Mouse (Mus musculus): Measurements from ENCODE around the gene Hs3st4. TPM values are rescaled to one million over a fixed set of nuclear protein-coding genes. Genes with fewer than 3 reads are reported as not detected.

Gene Hs3st4
- total and polyA plus RNA-seq, 3 experiments, result not detected

DNA sequence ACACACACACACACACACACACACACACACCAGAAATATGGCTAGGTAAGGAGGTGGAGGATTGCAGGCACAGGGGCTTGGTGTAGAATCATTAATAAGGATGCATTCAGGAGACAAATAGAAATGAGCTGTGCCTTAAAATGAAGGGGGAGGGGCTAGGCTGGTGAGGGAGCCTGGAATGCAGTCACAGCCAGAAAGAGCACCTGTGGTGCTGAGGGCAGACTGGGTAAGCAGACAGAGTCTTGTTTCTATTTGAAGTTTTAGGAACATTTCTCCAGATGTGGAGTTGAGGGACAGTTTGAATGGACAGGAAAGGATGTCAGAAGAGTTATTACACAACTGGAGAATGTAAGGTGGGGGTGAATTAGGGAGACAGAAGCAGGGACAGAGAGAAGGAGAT is 64.7 kb downstream of the Hs3st4 start:
- no peak overlapping the region for H3K4me2 ChIP-seq (ENCODE audit: insufficient read depth, low read depth, poor library complexity, severe bottlenecking)
- H3K9me3 ChIP-seq (replicated peaks; ENCODE audit: low read length), result peaks cover 29% of the 10 kb centered on the region
- H3K36me3 ChIP-seq (replicated peaks in 1 of 2; ENCODE audit: control insufficient read depth in 1 of 2, insufficient read depth in 1 of 2, low read length in 1 of 2), result no peaks in the 10 kb centered on the region
- peaks cover 14% of the 10 kb centered on the region for H3K27me3 ChIP-seq (replicated peaks)
- H3K4me1 ChIP-seq (ENCODE audit: control insufficient read depth in 1 of 2, insufficient read depth in 2 of 2), result no peaks in the 10 kb centered on the region
- dilution Hi-C loops (cut with MboI; ENCODE audit: extremely low pct_ligation_motif_present, extremely low pct_unique_long_range_greater_than_20kb, low sequenced_read_pairs), result no loop called here
- no peak overlapping the region for H3K27ac ChIP-seq (ENCODE audit: insufficient read depth, low read depth)
- TF ChIP-seq ZKSCAN1 (IDR thresholded peaks at IDR 0.05; ENCODE audit: borderline replicate concordance, low read depth, low read length) (no peak), SIN3A (IDR thresholded peaks at IDR 0.05; ENCODE audit: low read length) (no peak), MAZ (IDR thresholded peaks at IDR 0.05; ENCODE audit: low read depth, low read length) (no peak), ELF1 (IDR thresholded peaks at IDR 0.05; ENCODE audit: low read depth, low read length) (no peak), BHLHE40 (IDR thresholded peaks at IDR 0.05; ENCODE audit: low read depth, low read length) (no peak), MAX (IDR thresholded peaks at IDR 0.05; ENCODE audit: low read length) (no peak), TBP (conservative IDR thresholded peaks at IDR 0.05; ENCODE audit: low read depth, low read length) (no peak), GABPA (IDR thresholded peaks at IDR 0.05; ENCODE audit: insufficient replicate concordance, low read depth, low read length) (no peak)
- in situ Hi-C loops (cut with MboI; ENCODE audit: low pct_ligation_motif_present, low pct_unique_long_range_greater_than_20kb, low sequenced_read_pairs), result no loop called here
- H3K9ac ChIP-seq (ENCODE audit: insufficient read depth, low read depth), result no peak overlapping the region
- no peak for DNase-seq (ENCODE audit: extremely low read depth)
- no peak overlapping the region for H3K4me3 ChIP-seq (replicated peaks in 1 of 3; ENCODE audit: low read depth in 2 of 3, low read length in 2 of 3, poor library complexity in 1 of 3)
- H3K79me2 ChIP-seq (replicated peaks; ENCODE audit: control insufficient read depth, extremely low read depth, insufficient read depth, poor library complexity, severe bottlenecking), result no peaks in the 10 kb centered on the region

DNA sequence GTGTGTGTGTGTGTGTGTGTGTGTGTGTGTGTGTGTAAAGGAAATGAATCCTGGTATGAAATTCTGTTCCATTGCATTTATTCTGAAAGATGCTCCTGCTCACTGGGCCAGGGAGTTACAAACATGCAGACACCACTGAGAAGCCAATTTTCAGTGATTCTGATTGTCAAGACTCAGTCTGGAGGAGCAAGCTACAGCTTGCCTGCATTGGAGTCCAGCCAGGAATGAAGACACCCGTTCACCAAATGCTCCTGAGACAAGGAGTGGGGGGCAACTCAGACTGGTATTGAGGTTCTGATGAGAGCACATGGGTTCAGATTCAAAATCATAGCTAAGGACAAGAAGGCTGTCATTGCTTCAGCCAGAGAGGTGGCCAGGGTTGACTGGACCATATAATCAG is 66.3 kb downstream of the Hs3st4 start:
- dilution Hi-C loops (cut with MboI; ENCODE audit: extremely low pct_ligation_motif_present, extremely low pct_unique_long_range_greater_than_20kb, low sequenced_read_pairs), result no loop called here
- Histone ChIP-seq H3K9ac (ENCODE audit: insufficient read depth, low read depth) (no peak overlapping the region), H3K4me2 (ENCODE audit: insufficient read depth, low read depth, poor library complexity, severe bottlenecking) (no peak overlapping the region), H3K79me2 (replicated peaks; ENCODE audit: control insufficient read depth, extremely low read depth, insufficient read depth, poor library complexity, severe bottlenecking) (no peaks in the 10 kb centered on the region), H3K36me3 (replicated peaks in 1 of 2; ENCODE audit: control insufficient read depth in 1 of 2, insufficient read depth in 1 of 2, low read length in 1 of 2) (no peaks in the 10 kb centered on the region), H3K4me1 (ENCODE audit: control insufficient read depth in 1 of 2, insufficient read depth in 2 of 2) (no peaks in the 10 kb centered on the region), H3K27ac (ENCODE audit: insufficient read depth, low read depth) (no peak overlapping the region), H3K27me3 (replicated peaks) (peaks cover 8% of the 10 kb centered on the region), H3K4me3 (replicated peaks in 1 of 3; ENCODE audit: low read depth in 2 of 3, low read length in 2 of 3, poor library complexity in 1 of 3) (no peak overlapping the region), H3K9me3 (replicated peaks; ENCODE audit: low read length) (peaks cover 32% of the 10 kb centered on the region)
- DNase-seq (ENCODE audit: extremely low read depth), result no peak
- TF ChIP-seq USF1 (IDR thresholded peaks at IDR 0.05; ENCODE audit: low read depth, low read length), result no peak
- no peak for TF ChIP-seq POLR2AphosphoS2 (IDR thresholded peaks at IDR 0.05; ENCODE audit: low read depth, low read length)
- TF ChIP-seq ZKSCAN1 (IDR thresholded peaks at IDR 0.05; ENCODE audit: borderline replicate concordance, low read depth, low read length), result no peak
- TF ChIP-seq ZMIZ1 (IDR thresholded peaks at IDR 0.05; ENCODE audit: low read depth, low read length), result no peak
- no peak for TF ChIP-seq ETS1 (conservative IDR thresholded peaks at IDR 0.05; ENCODE audit: low read depth, low read length)
- TF ChIP-seq TCF12 (IDR thresholded peaks at IDR 0.05; ENCODE audit: low read depth, low read length), result no peak
- TF ChIP-seq CHD1 (IDR thresholded peaks at IDR 0.05; ENCODE audit: low read depth, low read length), result no peak
- in situ Hi-C loops (cut with MboI; ENCODE audit: low pct_ligation_motif_present, low pct_unique_long_range_greater_than_20kb, low sequenced_read_pairs), result no loop called here

DNA sequence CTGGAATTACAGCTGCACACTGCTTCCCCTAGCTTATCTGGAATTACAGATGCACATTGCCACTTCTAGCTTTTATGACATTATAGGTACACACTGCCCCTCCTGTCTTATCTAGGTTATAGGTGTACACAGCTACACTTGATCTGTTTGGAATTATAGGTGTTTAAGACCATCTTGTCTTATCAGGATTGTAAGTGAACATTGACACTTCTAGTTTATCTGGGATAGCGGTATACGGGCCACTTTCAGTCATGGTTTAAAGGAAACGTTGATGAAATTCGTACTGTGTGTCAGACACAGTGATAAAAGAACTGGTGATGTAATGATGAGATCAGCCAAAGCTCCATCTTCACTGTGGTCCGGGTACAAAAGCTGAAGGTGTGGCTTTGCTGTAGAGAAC is 67.8 kb downstream of the Hs3st4 start:
- in situ Hi-C loops (cut with MboI; ENCODE audit: low pct_ligation_motif_present, low pct_unique_long_range_greater_than_20kb, low sequenced_read_pairs) (no loop called here), dilution Hi-C loops (cut with MboI; ENCODE audit: extremely low pct_ligation_motif_present, extremely low pct_unique_long_range_greater_than_20kb, low sequenced_read_pairs) (no loop called here)
- Histone ChIP-seq H3K79me2 (replicated peaks; ENCODE audit: control insufficient read depth, extremely low read depth, insufficient read depth, poor library complexity, severe bottlenecking) (no peaks in the 10 kb centered on the region), H3K9ac (ENCODE audit: insufficient read depth, low read depth) (no peak overlapping the region), H3K4me3 (replicated peaks in 1 of 3; ENCODE audit: low read depth in 2 of 3, low read length in 2 of 3, poor library complexity in 1 of 3) (no peak overlapping the region), H3K36me3 (replicated peaks in 1 of 2; ENCODE audit: control insufficient read depth in 1 of 2, insufficient read depth in 1 of 2, low read length in 1 of 2) (no peaks in the 10 kb centered on the region), H3K27ac (ENCODE audit: insufficient read depth, low read depth) (no peak overlapping the region), H3K4me2 (ENCODE audit: insufficient read depth, low read depth, poor library complexity, severe bottlenecking) (no peak overlapping the region), H3K4me1 (ENCODE audit: control insufficient read depth in 1 of 2, insufficient read depth in 2 of 2) (no peaks in the 10 kb centered on the region), H3K9me3 (replicated peaks; ENCODE audit: low read length) (peaks cover 36% of the 10 kb centered on the region), H3K27me3 (replicated peaks) (peaks cover 13% of the 10 kb centered on the region)
- DNase-seq (ENCODE audit: extremely low read depth), result no peak
- TF ChIP-seq MAZ (IDR thresholded peaks at IDR 0.05; ENCODE audit: low read depth, low read length), result no peak
- TF ChIP-seq MYC (IDR thresholded peaks at IDR 0.05; ENCODE audit: low read depth, low read length), result no peak
- no peak for TF ChIP-seq USF1 (IDR thresholded peaks at IDR 0.05; ENCODE audit: low read depth, low read length)
- no peak for TF ChIP-seq POLR2A (IDR thresholded peaks at IDR 0.05; ENCODE audit: low read depth, low read length)
- no peak for TF ChIP-seq SMC3 (IDR thresholded peaks at IDR 0.05; ENCODE audit: low read depth, low read length)
- no peak for TF ChIP-seq ELF1 (IDR thresholded peaks at IDR 0.05; ENCODE audit: low read depth, low read length)
- no peak for TF ChIP-seq ZMIZ1 (IDR thresholded peaks at IDR 0.05; ENCODE audit: low read depth, low read length)
- no peak for TF ChIP-seq SIN3A (IDR thresholded peaks at IDR 0.05; ENCODE audit: low read length)
- TF ChIP-seq IRF4 (IDR thresholded peaks at IDR 0.05; ENCODE audit: low read depth, low read length), result no peak
- no peak for TF ChIP-seq BHLHE40 (IDR thresholded peaks at IDR 0.05; ENCODE audit: low read depth, low read length)
- no peak for TF ChIP-seq PAX5 (IDR thresholded peaks at IDR 0.05; ENCODE audit: low read length)
- no peak for TF ChIP-seq MAFK (IDR thresholded peaks at IDR 0.05; ENCODE audit: insufficient replicate concordance, low read length)
- no peak for TF ChIP-seq NRF1 (IDR thresholded peaks at IDR 0.05; ENCODE audit: low read depth, low read length)
- TF ChIP-seq MEF2A (IDR thresholded peaks at IDR 0.05; ENCODE audit: borderline replicate concordance, low read depth, low read length), result no peak
- TF ChIP-seq MAX (IDR thresholded peaks at IDR 0.05; ENCODE audit: low read length), result no peak
- TF ChIP-seq ETS1 (conservative IDR thresholded peaks at IDR 0.05; ENCODE audit: low read depth, low read length), result no peak
- TF ChIP-seq NELFE (IDR thresholded peaks at IDR 0.05; ENCODE audit: low read depth, low read length), result no peak
- no peak for TF ChIP-seq ZNF384 (IDR thresholded peaks at IDR 0.05; ENCODE audit: low read depth, low read length)
